In genomic region chr1:33903587-33903986, GRCm38 (mm10) we compare ENCODE assay signal across 10 mouse cellular contexts. TPM values are rescaled to one million over a fixed set of nuclear protein-coding genes. Genes with fewer than 3 reads are reported as not detected.
DNase-seq lines count a peak whose midpoint lies in the region; ATAC-seq and TF ChIP-seq lines count a peak whose summit lies in the region.
"Had no signal": no experiment of that assay in that cellular context is flagged by ENCODE, and none has a peak within 500 bp of the region (broad histone marks: within the 10 kb centered on the region; RNA-seq: fewer than 3 reads in every experiment).

No protein-coding gene starts in this region.

- no peak overlapping the region for H3K9ac ChIP-seq in forebrain, embryonic 16.5 days (replicated peaks; ENCODE audit: low read depth, low read length)
- H3K9ac ChIP-seq: intestine, embryonic 15.5 days had no signal

- no peak for TF ChIP-seq CTCF in bone marrow macrophage, adult 2 months (IDR thresholded peaks at IDR 0.05; ENCODE audit: low read depth, low read length)

- 20% methylated on average over 9 of the region's 9 CpGs for WGBS in heart, embryonic 10.5 days
- 40% methylated on average over 9 of the region's 9 CpGs for WGBS in forebrain, embryonic 16.5 days

- peak; percentile 47 for DNase-seq in layer of hippocampus, adult 9-11 months
- DNase-seq in layer of hippocampus, adult 8-10 months (ENCODE audit: low spot score in 2 of 2), result no peak
- no peak for DNase-seq in heart, embryonic 10.5 days (ENCODE audit: low spot score)
- DNase-seq in adrenal gland, postnatal 25 days, result no peak

- ATAC-seq in megakaryocyte progenitor cell, adult 5-6 weeks (replicated peaks; ENCODE audit: poor library complexity), result peak; percentile 80
- no peak for ATAC-seq in CD4-positive, CD25-positive, alpha-beta regulatory T cell, adult 4 months
- no peak for ATAC-seq in forebrain, embryonic 16.5 days
- ATAC-seq: intestine, embryonic 15.5 days had no signal

- H3K9me3 ChIP-seq in heart, embryonic 10.5 days, result no peaks in the 10 kb centered on the region
- H3K9me3 ChIP-seq in forebrain, embryonic 16.5 days (ENCODE audit: control insufficient read depth, low read length), result no peaks in the 10 kb centered on the region
- H3K9me3 ChIP-seq: intestine, embryonic 15.5 days had no signal

- H3K4me3 ChIP-seq in bone marrow macrophage, adult 2 months (ENCODE audit: insufficient read depth, low read length), result peak overlapping the region; percentile 55
- peak overlapping the region; percentile 25 for H3K4me3 ChIP-seq in heart, embryonic 10.5 days
- H3K4me3 ChIP-seq in forebrain, embryonic 16.5 days (replicated peaks; ENCODE audit: low read length), result no peak overlapping the region
- H3K4me3 ChIP-seq: intestine, embryonic 15.5 days; megakaryocyte, embryonic 14.5 days had no signal

- H3K27me3 ChIP-seq in heart, embryonic 10.5 days (ENCODE audit: insufficient read depth, poor library complexity, severe bottlenecking), result peaks cover 26% of the 10 kb centered on the region
- H3K27me3 ChIP-seq in forebrain, embryonic 16.5 days (replicated peaks; ENCODE audit: control insufficient read depth, insufficient read depth, low read length), result no peaks in the 10 kb centered on the region

- H3K4me1 ChIP-seq in bone marrow macrophage, adult 2 months (ENCODE audit: control insufficient read depth, insufficient read depth, low read length), result peaks cover 45% of the 10 kb centered on the region
- peaks cover 14% of the 10 kb centered on the region for H3K4me1 ChIP-seq in heart, embryonic 10.5 days
- H3K4me1 ChIP-seq in forebrain, embryonic 16.5 days (replicated peaks; ENCODE audit: control insufficient read depth, insufficient read depth, low read length), result peaks cover 12% of the 10 kb centered on the region

- H3K4me2 ChIP-seq in forebrain, embryonic 16.5 days (ENCODE audit: low read length), result no peak overlapping the region
- H3K4me2 ChIP-seq: intestine, embryonic 15.5 days had no signal

- no peak for TF ChIP-seq POLR2A in bone marrow macrophage, adult 2 months (IDR thresholded peaks at IDR 0.05; ENCODE audit: borderline replicate concordance, low read depth, low read length)

- no peaks in the 10 kb centered on the region for H3K36me3 ChIP-seq in heart, embryonic 10.5 days
- H3K36me3 ChIP-seq in forebrain, embryonic 16.5 days (ENCODE audit: control insufficient read depth, insufficient read depth), result no peaks in the 10 kb centered on the region
- H3K36me3 ChIP-seq: intestine, embryonic 15.5 days had no signal

- H3K27ac ChIP-seq in bone marrow macrophage, adult 2 months (ENCODE audit: insufficient read depth, low read depth, low read length), result peak overlapping the region; percentile 93
- peak overlapping the region; percentile 25; the same call in 1 of the 2 replicates for H3K27ac ChIP-seq in heart, embryonic 10.5 days
- no peak overlapping the region for H3K27ac ChIP-seq in forebrain, embryonic 16.5 days (ENCODE audit: low read length)
- H3K27ac ChIP-seq: intestine, embryonic 15.5 days had no signal

RNA-seq across cellular contexts. Expression of gene Bend6, which starts 4.0 kb away (rescaled TPM):
- total RNA-seq in layer of hippocampus, adult 8-10 months (2022), result 10 to 100 TPM; 85.0 to 93.6 (median 85.6) TPM
- 0.42 and 1.2 TPM in 2 replicates for polyA plus RNA-seq in bone marrow macrophage, adult 2 months (2012; ENCODE audit: insufficient read depth, insufficient read length, missing spikeins)
- 2.6 and 2.9 TPM in 2 replicates for polyA plus RNA-seq in heart, embryonic 10.5 days (2016; fragmentation: Nextera tagmentation; extraction: Ambion mirVana)
- not detected in 2 replicates for total RNA-seq in megakaryocyte progenitor cell, adult 5-6 weeks (2015)
- not detected in 2 replicates for total RNA-seq in megakaryocyte progenitor cell, adult 5-6 weeks (2017)
- polyA plus RNA-seq in CD4-positive, CD25-positive, alpha-beta regulatory T cell, adult 4 months (2017; shearing (Covaris generic)), result 1 to 10 TPM; 5.6 to 5.7 TPM
- 0.82 and 2.9 TPM in 2 replicates for total RNA-seq in adrenal gland, postnatal 25 days (2021)
- polyA plus RNA-seq in forebrain, embryonic 16.5 days (2015; fragmentation: Nextera tagmentation; extraction: Ambion mirVana), result 58.6 and 61.5 TPM in 2 replicates

RNA-seq across cellular contexts. Expression of gene Dst, which starts 4.4 kb away (rescaled TPM):
- total RNA-seq in layer of hippocampus, adult 8-10 months (2022), result 100 to 1,000 TPM; 211 to 239 (median 222) TPM
- 8.0 and 8.5 TPM in 2 replicates for polyA plus RNA-seq in bone marrow macrophage, adult 2 months (2012; ENCODE audit: insufficient read depth, insufficient read length, missing spikeins)
- polyA plus RNA-seq in heart, embryonic 10.5 days (2016; fragmentation: Nextera tagmentation; extraction: Ambion mirVana), result 15.0 and 16.2 TPM in 2 replicates
- total RNA-seq in megakaryocyte progenitor cell, adult 5-6 weeks (2015), result 0.51 and 3.2 TPM in 2 replicates
- 1.3 and 5.4 TPM in 2 replicates for total RNA-seq in megakaryocyte progenitor cell, adult 5-6 weeks (2017)
- 10 to 100 TPM; 22.1 to 29.0 TPM for polyA plus RNA-seq in CD4-positive, CD25-positive, alpha-beta regulatory T cell, adult 4 months (2017; shearing (Covaris generic))
- 134 and 152 TPM in 2 replicates for total RNA-seq in adrenal gland, postnatal 25 days (2021)
- 35.5 and 41.2 TPM in 2 replicates for polyA plus RNA-seq in forebrain, embryonic 16.5 days (2015; fragmentation: Nextera tagmentation; extraction: Ambion mirVana)
